Mouse (Mus musculus) central nervous system, embryonic 18 days (tissue): ENCODE results near the gene Olfr820. TPM values are rescaled to one million over a fixed set of nuclear protein-coding genes. Genes with fewer than 3 reads are reported as not detected.

Experiments used
- polyA plus RNA-seq: library from polyadenylated mRNA; depleted of rRNA; stranded (reverse); fragments of >200 nt; gene quantifications from 2 replicates; pipeline ENCODE4 v1.2.3, GENCODE M21; 2012; rRNA removed

Olfr820 gene
- polyA plus RNA-seq: not detected in 2 replicates

GRCm38 (mm10) chr10:130012321-130012720, at the start of gene Olfr820:
Gene Olfr820 (plus strand): TSS chr10:130012621.

GRCm38 (mm10) chr10:129967166-129967565, 45.3 kb upstream of the Olfr820 start, which contains the start of gene Olfr819:
Gene Olfr819 (minus strand): TSS chr10:129967266.

GRCm38 (mm10) chr10:129976040-129976439, 36.4 kb upstream of the Olfr820 start, which contains the start of gene Olfr247:
Gene Olfr247 (minus strand): TSS chr10:129976140.

GRCm38 (mm10) chr10:129984962-129985361, 27.5 kb upstream of the Olfr820 start, which contains the start of gene Gm10310:
Gene Gm10310 (minus strand): TSS chr10:129985062.

GRCm38 (mm10) chr10:130030048-130030447, 17.6 kb downstream of the Olfr820 start, which contains the start of gene Olfr821:
Gene Olfr821 (plus strand): TSS chr10:130030348.

Other genes starting within 250 kb of the Olfr820 start
- gene Olfr808, start 247.1 kb upstream of the Olfr820 start, polyA plus RNA-seq: not detected in 2 replicates
- not detected in 2 replicates for gene Olfr809, start 238.0 kb upstream of the Olfr820 start, polyA plus RNA-seq
- not detected in 2 replicates for gene Olfr810, start 217.7 kb upstream of the Olfr820 start, polyA plus RNA-seq
- not detected in 2 replicates for gene Olfr811, start 208.2 kb upstream of the Olfr820 start, polyA plus RNA-seq
- not detected in 2 replicates for gene Olfr812, start 166.5 kb upstream of the Olfr820 start, polyA plus RNA-seq
- not detected in 2 replicates for gene Olfr813, start 157.3 kb upstream of the Olfr820 start, polyA plus RNA-seq
- gene Olfr814, start 132.8 kb upstream of the Olfr820 start, polyA plus RNA-seq: not detected in 2 replicates
- gene Olfr815, start 106.8 kb upstream of the Olfr820 start, polyA plus RNA-seq: not detected in 2 replicates
- gene Olfr816, start 97.0 kb upstream of the Olfr820 start, polyA plus RNA-seq: not detected in 2 replicates
- gene Olfr818, start 63.5 kb upstream of the Olfr820 start, polyA plus RNA-seq: not detected in 2 replicates
- gene Olfr819, start 45.4 kb upstream of the Olfr820 start, polyA plus RNA-seq: not detected in 2 replicates
- not detected in 2 replicates for gene Olfr247, start 36.5 kb upstream of the Olfr820 start, polyA plus RNA-seq
- not detected in 2 replicates for gene Gm10310, start 27.6 kb upstream of the Olfr820 start, polyA plus RNA-seq
- gene Olfr821, start 17.7 kb downstream of the Olfr820 start, polyA plus RNA-seq: not detected in 2 replicates
- not detected in 2 replicates for gene Olfr822, start 58.6 kb downstream of the Olfr820 start, polyA plus RNA-seq
- gene Olfr823, start 102.8 kb downstream of the Olfr820 start, polyA plus RNA-seq: not detected in 2 replicates
- gene Olfr824, start 117.4 kb downstream of the Olfr820 start, polyA plus RNA-seq: not detected in 2 replicates
- not detected in 2 replicates for gene Olfr825, start 154.1 kb downstream of the Olfr820 start, polyA plus RNA-seq
- not detected in 2 replicates for gene Olfr826, start 171.6 kb downstream of the Olfr820 start, polyA plus RNA-seq
- gene Olfr827, start 201.8 kb downstream of the Olfr820 start, polyA plus RNA-seq: not detected in 2 replicates